Mouse (Mus musculus) embryonic fibroblast, embryonic 13.5 days (primary cell): Measurements from ENCODE around the gene Slc6a14.

Source experiments
- CTCF ChIP-seq: IDR thresholded peaks from 2 replicates; pipeline ENCODE4 v1.5.1; 2011; ENCODE audit warnings: mild to moderate bottlenecking, control low read depth, low read length, moderate library complexity, borderline replicate concordance; ENCODE audit not compliant: insufficient read depth
- POLR2A ChIP-seq: IDR thresholded peaks from 2 replicates; pipeline ENCODE4 v1.6.1; 2011; ENCODE audit warnings: low read depth, mild to moderate bottlenecking, control low read depth, low read length, moderate library complexity

- TF ChIP-seq CTCF (no peak), POLR2A (no peak)
These were observed 19.0 kb upstream of the Slc6a14 start for GRCm38 (mm10) chrX:21695687-21696086.
